Mouse (Mus musculus) thymus, postnatal 25 days (tissue): ENCODE results near the gene Olfr937.

Experiments used
- DNase-seq: peaks from one replicate; pipeline ENCODE4 v3.0.0; 2022

Olfr937 gene

DNA sequence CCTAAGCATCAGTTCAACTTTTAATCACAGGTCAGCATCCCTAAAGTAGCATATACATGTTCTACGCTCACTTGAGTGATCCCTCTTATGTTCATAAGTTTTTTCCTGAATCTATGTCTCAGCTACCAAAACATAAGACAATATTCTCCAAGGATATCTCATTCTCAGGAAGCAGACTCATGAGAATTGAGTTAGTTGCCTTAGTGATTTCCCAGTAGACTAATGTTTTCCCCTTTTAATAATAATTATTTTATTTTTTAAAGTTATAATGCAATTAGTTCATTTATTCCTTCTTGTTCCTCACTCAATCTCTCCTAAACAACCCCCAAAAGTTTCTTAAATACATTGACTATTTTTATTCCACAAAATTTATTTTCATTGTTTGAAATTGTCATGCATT lies at the start of gene Olfr937:
TSS of gene Olfr937 (minus strand) at position 101 of the 400 bp plus-strand sequence.
- no peak for DNase-seq

GRCm38 (mm10) chr9:39078787-39079186 lies 14.0 kb upstream of the Olfr937 start, which contains the start of gene Olfr938:
Gene Olfr938, minus strand, starts transcription at chr9:39078887.
- no peak for DNase-seq

DNA sequence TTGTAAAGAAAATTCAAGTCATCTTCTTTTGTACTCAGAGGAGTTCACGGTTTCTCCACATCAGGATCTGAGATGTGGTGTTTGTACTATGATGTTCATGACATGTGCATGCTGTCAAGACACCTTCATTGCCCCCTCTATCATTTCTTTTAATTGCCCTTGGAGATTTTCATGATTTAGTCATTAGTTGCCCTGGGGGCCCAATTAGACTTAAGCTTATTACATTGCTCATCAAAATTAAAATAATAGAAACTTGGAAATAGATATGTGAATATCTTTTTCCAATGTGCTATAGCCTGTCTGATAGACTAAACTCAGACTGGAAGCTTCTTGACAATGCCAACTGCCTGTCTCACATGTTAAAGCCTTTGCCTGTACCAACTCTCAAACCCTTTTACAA lies 41.5 kb downstream of the Olfr937 start, which contains the start of gene Olfr146:
TSS of gene Olfr146 (minus strand) at position 101 of the 400 bp plus-strand sequence.
- no peak for DNase-seq
